Mouse (Mus musculus) forebrain, embryonic 14.5 days (tissue): Measurements from ENCODE around the gene Gm17334. TPM values are rescaled to one million over a fixed set of nuclear protein-coding genes. Genes with fewer than 3 reads are reported as not detected.
A peak's percentile ranks its signal among the peaks of the same experiment; 100 is the strongest.

Experiments used
- ATAC-seq: fragments of 200-750 bp; cut with Nextera tagmentation; 2 replicates; pipeline ENCODE4 v1.8.0; 2017; ENCODE audit warnings: mild to moderate bottlenecking, moderate library complexity
- DNase-seq: peaks from one replicate; pipeline ENCODE4 v3.0.0-alpha.2; 2015; ENCODE audit warnings: low spot score
- H3K27ac ChIP-seq: fragments of 300-500 bp; sonication (generic); 2 replicates; pipeline ENCODE4 v1.5.1; 2014; ENCODE audit warnings: low read depth, mild to moderate bottlenecking, control low read depth, low read length, moderate library complexity
- H3K27me3 ChIP-seq: fragments of 300-500 bp; sonication (generic); replicated peaks from 2 replicates; pipeline ENCODE4 v1.6.1; 2014; ENCODE audit warnings: low read length, control low read depth, mixed read lengths; ENCODE audit not compliant: control insufficient read depth, insufficient read depth
- H3K36me3 ChIP-seq: fragments of 300-500 bp; sonication (generic); 2 replicates; pipeline ENCODE4 v1.6.1; 2014; ENCODE audit warnings: low read length, control low read depth; ENCODE audit not compliant: control insufficient read depth, insufficient read depth
- H3K4me1 ChIP-seq: fragments of 300-500 bp; sonication (generic); 2 replicates; pipeline ENCODE4 v1.6.1; 2014; ENCODE audit warnings: antibody characterized with exemption, low read length, control low read depth; ENCODE audit not compliant: control insufficient read depth, insufficient read depth
- H3K4me2 ChIP-seq: fragments of 300-500 bp; sonication (generic); 2 replicates; pipeline ENCODE4 v1.6.1; 2014; ENCODE audit warnings: mild to moderate bottlenecking, control low read depth, low read length
- H3K4me3 ChIP-seq: fragments of 300-500 bp; sonication (generic); 2 replicates; pipeline ENCODE4 v1.5.1; 2014; ENCODE audit warnings: low read depth, low read length, control low read depth
- H3K9ac ChIP-seq: fragments of 300-500 bp; sonication (generic); 2 replicates; pipeline ENCODE4 v1.6.1; 2014; ENCODE audit warnings: mild to moderate bottlenecking, low read length, control low read depth, moderate library complexity
- H3K9me3 ChIP-seq: fragments of 300-500 bp; sonication (generic); replicated peaks from 2 replicates; pipeline ENCODE4 v1.6.1; 2016; ENCODE audit warnings: low read length, control low read depth, mixed read lengths; ENCODE audit not compliant: control insufficient read depth
- WGBS: fragments of 180-500 bp; shearing (Covaris S2); extraction: QIAGEN DNeasy Blood & Tissue Kit; methylation state at CpG from one replicate; pipeline ENCODE4 v1.1.7; 2014; 5-methylcytosine and 5-hydroxymethylcytosine counted together
- polyA plus RNA-seq: library from polyadenylated mRNA; unstranded; fragments of >200 nt; fragmentation: Nextera tagmentation; extraction: Ambion mirVana; gene quantifications from 2 replicates; pipeline ENCODE4 v1.2.1, GENCODE M21; 2014

The Gm17334 gene
- polyA plus RNA-seq, 1 experiment from 2014 or later = not detected

- no peaks in the 10 kb centered on the region for H3K9me3 ChIP-seq
- no peak overlapping the region for H3K4me2 ChIP-seq
- no peak for ATAC-seq
- 56% methylated on average over 3 of the region's 3 CpGs for WGBS
- no peak overlapping the region for H3K4me3 ChIP-seq
- DNase-seq = peak; percentile 76
- no peaks in the 10 kb centered on the region for H3K27me3 ChIP-seq
- H3K4me1 ChIP-seq = no peaks in the 10 kb centered on the region
- no peak overlapping the region for H3K27ac ChIP-seq
- no peak overlapping the region for H3K9ac ChIP-seq
- no peaks in the 10 kb centered on the region for H3K36me3 ChIP-seq
Observed at GRCm38 (mm10) chr11:53792986-53793385, 20.0 kb upstream of the Gm17334 start.

GRCm38 (mm10) chr11:53789277-53789676 lies 16.3 kb upstream of the Gm17334 start:
- Histone ChIP-seq H3K4me3 (no peak overlapping the region), H3K36me3 (no peaks in the 10 kb centered on the region), H3K27ac (no peak overlapping the region), H3K27me3 (no peaks in the 10 kb centered on the region), H3K4me1 (no peaks in the 10 kb centered on the region), H3K9ac (no peak overlapping the region), H3K9me3 (no peaks in the 10 kb centered on the region), H3K4me2 (no peak overlapping the region)
- 66% methylated on average over 3 of the region's 3 CpGs for WGBS
- no peak for DNase-seq
- no peak for ATAC-seq

GRCm38 (mm10) chr11:53788196-53788595 lies 15.2 kb upstream of the Gm17334 start:
- H3K4me1 ChIP-seq = no peaks in the 10 kb centered on the region
- H3K27ac ChIP-seq = no peak overlapping the region
- no peak overlapping the region for H3K4me2 ChIP-seq
- 79% methylated on average over 8 of the region's 8 CpGs for WGBS
- H3K36me3 ChIP-seq = no peaks in the 10 kb centered on the region
- no peaks in the 10 kb centered on the region for H3K27me3 ChIP-seq
- no peak overlapping the region for H3K9ac ChIP-seq
- H3K4me3 ChIP-seq = no peak overlapping the region
- no peaks in the 10 kb centered on the region for H3K9me3 ChIP-seq
- DNase-seq = no peak
- ATAC-seq = no peak

GRCm38 (mm10) chr11:53786058-53787031 lies 13.4 kb upstream of the Gm17334 start:
- Histone ChIP-seq H3K4me3 (no peak overlapping the region), H3K9ac (no peak overlapping the region), H3K9me3 (no peaks in the 10 kb centered on the region), H3K27ac (no peak overlapping the region), H3K4me1 (no peaks in the 10 kb centered on the region), H3K36me3 (no peaks in the 10 kb centered on the region), H3K4me2 (no peak overlapping the region), H3K27me3 (no peaks in the 10 kb centered on the region)
- ATAC-seq (no peak), DNase-seq (no peak)
- WGBS = 88% methylated on average over 13 of the region's 13 CpGs

GRCm38 (mm10) chr11:53785311-53785936 lies 12.4 kb upstream of the Gm17334 start:
- WGBS = 87% methylated on average over 3 of the region's 3 CpGs
- no peak overlapping the region for H3K9ac ChIP-seq
- no peaks in the 10 kb centered on the region for H3K9me3 ChIP-seq
- no peak overlapping the region for H3K4me2 ChIP-seq
- no peak overlapping the region for H3K27ac ChIP-seq
- H3K27me3 ChIP-seq = no peaks in the 10 kb centered on the region
- DNase-seq (no peak), ATAC-seq (no peak)
- H3K36me3 ChIP-seq = no peaks in the 10 kb centered on the region
- H3K4me3 ChIP-seq = no peak overlapping the region
- no peaks in the 10 kb centered on the region for H3K4me1 ChIP-seq

GRCm38 (mm10) chr11:53783288-53783687 lies 10.3 kb upstream of the Gm17334 start:
- DNase-seq (no peak), ATAC-seq (no peak)
- Histone ChIP-seq H3K9me3 (no peaks in the 10 kb centered on the region), H3K36me3 (no peaks in the 10 kb centered on the region), H3K9ac (no peak overlapping the region), H3K27ac (no peak overlapping the region), H3K27me3 (no peaks in the 10 kb centered on the region), H3K4me2 (no peak overlapping the region), H3K4me1 (no peaks in the 10 kb centered on the region), H3K4me3 (no peak overlapping the region)
- WGBS = 90% methylated on average over 9 of the region's 9 CpGs

GRCm38 (mm10) chr11:53781964-53782363 lies 9.0 kb upstream of the Gm17334 start:
- Histone ChIP-seq H3K9ac (no peak overlapping the region), H3K4me2 (no peak overlapping the region), H3K9me3 (no peaks in the 10 kb centered on the region), H3K27me3 (no peaks in the 10 kb centered on the region), H3K4me1 (no peaks in the 10 kb centered on the region), H3K36me3 (no peaks in the 10 kb centered on the region), H3K27ac (no peak overlapping the region), H3K4me3 (no peak overlapping the region)
- DNase-seq (no peak), ATAC-seq (no peak)
- WGBS = 88% methylated on average over 7 of the region's 7 CpGs

- Histone ChIP-seq H3K4me1 (no peaks in the 10 kb centered on the region), H3K9ac (no peak overlapping the region), H3K9me3 (no peaks in the 10 kb centered on the region), H3K36me3 (0 out of 2 replicates have a peak, but pooled peaks cover 2% of the 10 kb centered on the region), H3K4me3 (no peak overlapping the region), H3K27me3 (no peaks in the 10 kb centered on the region), H3K4me2 (no peak overlapping the region), H3K27ac (no peak overlapping the region)
- no peak for ATAC-seq
- WGBS = 93% methylated on average over 4 of the region's 4 CpGs
- no peak for DNase-seq
Observed at GRCm38 (mm10) chr11:53781201-53781775, 8.3 kb upstream of the Gm17334 start.
